Mouse (Mus musculus) thymus, adult 2 months (tissue): ENCODE data around the gene Lrrc1.

ENCODE experiments used
- CTCF ChIP-seq: fragments of 200-500 bp; IDR thresholded peaks from 2 replicates; pipeline ENCODE4 v1.5.1; 2012; ENCODE audit warnings: mild to moderate bottlenecking, control low read depth, low read length, moderate library complexity, borderline replicate concordance; ENCODE audit not compliant: control insufficient read depth, poor library complexity, insufficient read depth; ENCODE audit errors: extremely low read depth
- POLR2A ChIP-seq: fragments of 200-500 bp; IDR thresholded peaks from 2 replicates; pipeline ENCODE4 v1.6.1; 2012; ENCODE audit warnings: mild to moderate bottlenecking, low read length, control low read depth, moderate library complexity; ENCODE audit not compliant: control insufficient read depth, poor library complexity, insufficient read depth; ENCODE audit errors: extremely low read depth

DNA sequence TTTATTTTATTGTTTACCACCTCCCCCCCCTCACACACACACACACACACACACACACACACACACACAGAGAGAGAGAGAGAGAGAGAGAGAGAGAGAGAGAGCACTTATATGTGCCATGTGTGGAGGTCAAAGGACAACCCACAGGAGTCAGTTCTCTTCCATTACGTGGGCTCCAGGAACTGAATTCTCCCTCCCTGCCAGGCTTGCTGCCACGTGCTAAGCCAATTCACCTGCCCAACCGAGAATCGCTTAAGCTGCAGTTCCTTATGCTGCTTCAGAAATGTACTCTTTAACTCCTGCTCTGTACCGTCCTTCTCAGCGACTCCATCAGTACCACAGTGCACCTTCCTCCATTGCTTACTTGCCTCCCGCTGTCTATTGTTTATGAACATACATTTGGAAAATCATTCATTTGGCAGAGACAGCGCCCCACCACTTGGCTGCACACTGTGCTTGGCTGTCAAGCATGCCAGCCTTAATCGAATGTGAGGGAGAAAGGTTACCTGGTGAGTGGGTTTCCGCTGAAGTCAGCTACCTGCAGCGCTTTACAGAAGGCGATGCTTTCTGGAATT is 72.9 kb downstream of the Lrrc1 start:
- TF ChIP-seq POLR2A = no peak
- TF ChIP-seq CTCF = no peak
